Mouse (Mus musculus): ENCODE measurements around the gene Sf3b2.

Gene Sf3b2

DNA sequence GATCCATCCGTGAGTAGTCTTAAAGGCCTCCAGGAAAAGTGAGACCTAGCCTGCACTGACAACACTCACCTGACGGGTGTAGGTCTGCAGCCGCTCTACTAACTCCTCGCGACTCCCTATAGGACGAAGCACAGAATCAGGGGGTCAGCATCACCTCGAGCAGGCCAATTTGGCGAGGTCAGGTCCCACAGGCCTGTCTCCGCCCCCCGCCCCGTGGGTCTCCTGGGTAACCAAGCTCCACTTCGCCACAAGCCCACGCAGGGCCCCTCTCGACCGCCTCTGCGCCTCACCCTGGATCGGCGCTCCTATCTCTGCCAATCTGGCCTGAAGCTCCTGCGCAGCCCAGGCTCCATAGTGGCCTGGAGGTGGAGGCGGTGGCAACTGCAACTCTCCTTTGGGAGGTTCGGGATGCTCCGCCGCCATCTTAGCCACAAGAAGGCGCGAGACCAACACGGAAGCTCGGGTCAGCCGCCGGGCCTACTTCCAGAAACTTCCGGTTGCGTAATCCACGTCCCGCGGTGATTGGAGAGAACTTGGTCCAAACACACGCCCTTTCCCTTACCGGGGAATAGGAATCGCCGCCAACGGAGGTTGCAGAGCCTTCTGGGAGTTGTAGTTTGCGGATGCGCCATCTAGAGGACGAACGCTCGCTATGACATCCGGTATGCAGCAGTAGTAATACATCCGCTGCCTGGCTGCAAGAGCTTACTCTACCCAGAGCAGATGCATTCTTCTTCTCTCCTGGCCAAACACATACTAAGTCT, at the start of gene Sf3b2:
TSS of gene Sf3b2 (minus strand) at position 484 of the 764 bp plus-strand sequence.
- DNase-seq (ENCODE audit: low spot score) = peak; percentile 100

- DNase-seq (ENCODE audit: low spot score) = no peak
These were observed 46.1 kb upstream of the Sf3b2 start for GRCm38 (mm10) chr19:5341360-5341759.

- peak; percentile 85 for DNase-seq (ENCODE audit: low spot score)
These were observed 42.7 kb upstream of the Sf3b2 start for GRCm38 (mm10) chr19:5337975-5338374.

GRCm38 (mm10) chr19:5335441-5335840, 40.2 kb upstream of the Sf3b2 start, which contains the start of gene Catsper1:
Catsper1 (plus strand) TSS chr19:5335741.
- DNase-seq (ENCODE audit: low spot score) = no peak

GRCm38 (mm10) chr19:5334741-5335140, 39.5 kb upstream of the Sf3b2 start:
- no peak for DNase-seq (ENCODE audit: low spot score)

DNA sequence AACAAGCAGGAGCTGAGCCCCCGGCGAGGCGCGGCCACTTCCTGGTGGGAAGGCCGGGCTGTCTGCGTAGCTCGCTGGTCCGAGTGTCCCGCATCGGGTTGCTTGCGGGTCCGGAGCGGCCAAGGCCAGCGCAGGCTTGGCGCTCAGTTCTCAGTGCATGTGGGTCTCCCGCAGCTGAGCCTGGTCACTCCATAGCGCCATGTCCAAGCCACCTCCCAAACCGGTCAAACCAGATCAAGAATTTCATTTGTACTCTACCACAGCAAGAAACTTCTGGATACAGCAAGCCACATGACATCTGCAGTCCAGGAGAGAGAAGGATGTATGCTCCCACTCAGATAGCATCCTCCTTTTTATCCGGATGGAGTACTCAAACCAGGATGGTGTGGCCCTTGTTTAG, 32.7 kb upstream of the Sf3b2 start:
- DNase-seq (ENCODE audit: low spot score) = no peak

DNA sequence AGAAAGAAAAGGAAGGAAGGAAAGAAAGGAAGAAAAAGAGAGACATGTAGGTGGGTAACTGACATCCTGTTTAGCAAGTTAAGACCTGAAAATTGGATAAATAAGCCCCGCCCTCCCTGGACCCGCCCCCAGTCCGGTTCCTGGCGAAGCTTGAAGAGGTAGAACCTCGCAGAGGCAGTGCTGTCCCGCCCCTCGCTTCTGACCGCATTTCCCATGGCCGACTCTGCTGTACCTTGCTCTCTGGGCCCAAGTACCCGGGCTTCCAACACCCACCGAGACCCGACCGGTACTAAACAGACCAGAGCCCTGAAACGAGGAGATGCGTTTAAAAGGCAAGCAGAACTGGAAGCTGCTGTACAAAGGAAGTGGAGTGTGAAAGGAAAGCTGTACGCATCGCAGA, 28.5 kb upstream of the Sf3b2 start:
- no peak for DNase-seq (ENCODE audit: low spot score)

- DNase-seq (ENCODE audit: low spot score) = no peak
These were observed 17.9 kb upstream of the Sf3b2 start for GRCm38 (mm10) chr19:5313189-5313588.

DNA sequence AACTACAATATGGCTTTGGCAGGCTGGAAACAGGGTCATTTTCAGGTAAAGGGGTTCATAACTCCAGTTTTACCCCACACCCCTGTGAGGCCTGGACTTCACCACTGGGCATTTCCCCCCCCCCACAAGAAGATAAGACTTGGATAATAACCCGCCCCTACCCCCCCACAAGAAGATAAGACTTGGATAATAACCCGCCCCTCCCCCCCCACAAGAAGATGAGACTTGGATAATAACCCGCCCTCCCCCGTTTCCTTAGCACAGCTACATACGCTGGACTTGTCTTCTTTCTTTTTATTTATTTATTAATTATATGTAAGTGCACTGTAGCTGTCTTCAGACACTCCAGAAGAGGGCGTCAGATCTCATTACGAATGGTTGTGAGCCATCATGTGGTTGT, 13.8 kb upstream of the Sf3b2 start:
- DNase-seq (ENCODE audit: low spot score) = peak; percentile 45

- no peak for DNase-seq (ENCODE audit: low spot score)
These were observed 11.9 kb upstream of the Sf3b2 start for GRCm38 (mm10) chr19:5306968-5307734.

DNA sequence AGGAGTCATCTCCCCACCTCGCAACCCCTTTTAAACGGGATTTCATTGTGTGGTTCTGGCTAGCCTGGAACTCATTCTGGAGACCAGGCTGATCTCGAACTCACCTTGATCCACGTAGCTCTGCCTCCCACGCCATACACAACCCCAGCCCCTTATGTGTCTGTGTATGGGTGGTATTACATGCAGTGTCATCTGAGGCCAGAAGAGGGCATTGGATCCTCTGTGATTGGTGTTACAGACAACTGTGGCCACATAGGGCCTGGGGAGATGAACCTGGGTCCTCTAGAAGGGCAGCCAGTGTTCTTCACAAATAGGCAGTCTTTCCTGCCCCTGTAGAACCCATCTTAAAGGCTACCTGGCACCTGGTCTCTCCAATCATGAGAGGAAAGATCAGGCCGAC, 11.0 kb upstream of the Sf3b2 start:
- DNase-seq (ENCODE audit: low spot score) = no peak

GRCm38 (mm10) chr19:5302455-5302854, 7.2 kb upstream of the Sf3b2 start:
- peak; percentile 75 for DNase-seq (ENCODE audit: low spot score)

GRCm38 (mm10) chr19:5300588-5300987, 5.3 kb upstream of the Sf3b2 start:
- DNase-seq (ENCODE audit: low spot score) = no peak

- peak; percentile 65 for DNase-seq (ENCODE audit: low spot score)
These were observed 2.9 kb upstream of the Sf3b2 start, which contains the start of gene Gal3st3 for GRCm38 (mm10) chr19:5297903-5298800. Gal3st3 (plus strand) TSS chr19:5298331.

- DNase-seq (ENCODE audit: low spot score) = no peak
These were observed 1.4 kb upstream of the Sf3b2 start for GRCm38 (mm10) chr19:5296630-5297029.

GRCm38 (mm10) chr19:5295736-5296075, 451 bp upstream of the Sf3b2 start:
- no peak for DNase-seq (ENCODE audit: low spot score)

- DNase-seq (ENCODE audit: low spot score) = no peak
These were observed 16.9 kb downstream of the Sf3b2 start for GRCm38 (mm10) chr19:5278381-5278780.

GRCm38 (mm10) chr19:5277140-5277539, 18.1 kb downstream of the Sf3b2 start:
- peak; percentile 39 for DNase-seq (ENCODE audit: low spot score)

- DNase-seq (ENCODE audit: low spot score) = peak; percentile 25
These were observed 18.7 kb downstream of the Sf3b2 start for GRCm38 (mm10) chr19:5276531-5276930.

DNA sequence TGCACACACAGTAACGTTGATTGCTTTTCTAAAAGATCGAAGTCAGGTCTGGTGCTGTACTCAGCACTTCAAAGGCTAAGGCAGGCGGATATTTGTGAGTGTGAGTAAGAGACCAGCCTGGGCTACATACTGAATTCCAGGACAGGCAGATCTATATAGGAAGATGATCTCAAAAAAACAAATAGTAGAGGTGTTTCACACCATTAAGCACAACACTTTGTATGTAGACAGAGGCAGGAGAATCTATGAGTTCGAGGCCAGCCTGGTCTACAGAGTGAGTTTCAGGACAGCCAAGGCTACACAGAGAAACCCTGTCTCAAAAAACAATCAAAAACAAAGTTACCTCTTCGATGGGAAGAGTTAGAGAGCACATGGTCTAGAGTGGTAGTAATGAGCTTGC, 19.5 kb downstream of the Sf3b2 start:
- DNase-seq (ENCODE audit: low spot score) = no peak

GRCm38 (mm10) chr19:5274641-5275040, 20.6 kb downstream of the Sf3b2 start:
- no peak for DNase-seq (ENCODE audit: low spot score)

DNA sequence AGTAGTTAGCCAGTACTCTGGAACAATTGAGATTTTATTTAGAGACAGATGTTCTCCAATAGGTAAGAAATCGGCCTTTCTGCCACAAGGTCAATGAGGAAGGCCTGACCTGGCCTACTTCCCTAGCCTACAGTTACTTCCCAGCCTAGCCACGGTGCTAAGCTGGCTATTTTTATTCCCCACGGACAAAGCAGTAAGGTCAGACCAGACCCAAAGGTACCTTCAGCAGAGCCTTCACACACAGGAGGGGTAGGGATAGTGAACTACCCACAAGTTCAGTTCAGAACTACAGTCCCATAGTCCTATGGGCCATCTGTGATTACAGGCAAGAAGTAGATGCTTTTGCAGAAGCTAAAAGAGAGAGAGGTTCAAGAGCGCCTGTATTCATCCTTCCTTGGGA, 21.3 kb downstream of the Sf3b2 start:
- no peak for DNase-seq (ENCODE audit: low spot score)
